Mouse (Mus musculus) brain, embryonic 14.5 days (tissue): ENCODE data around the gene Pdzk1.

Experiments
- CTCF ChIP-seq: fragments of 200-500 bp; IDR thresholded peaks from 2 replicates; pipeline ENCODE4 v1.5.1; 2012; ENCODE audit warnings: inconsistent platforms, mild to moderate bottlenecking, moderate library complexity, borderline replicate concordance; ENCODE audit not compliant: insufficient read depth, insufficient read length; ENCODE audit errors: extremely low read depth
- POLR2A ChIP-seq: fragments of 200-500 bp; IDR thresholded peaks from 2 replicates; pipeline ENCODE4 v1.6.1; 2012; ENCODE audit warnings: mild to moderate bottlenecking, inconsistent platforms, borderline replicate concordance; ENCODE audit not compliant: poor library complexity, insufficient read depth, insufficient read length, severe bottlenecking; ENCODE audit errors: extremely low read depth

DNA sequence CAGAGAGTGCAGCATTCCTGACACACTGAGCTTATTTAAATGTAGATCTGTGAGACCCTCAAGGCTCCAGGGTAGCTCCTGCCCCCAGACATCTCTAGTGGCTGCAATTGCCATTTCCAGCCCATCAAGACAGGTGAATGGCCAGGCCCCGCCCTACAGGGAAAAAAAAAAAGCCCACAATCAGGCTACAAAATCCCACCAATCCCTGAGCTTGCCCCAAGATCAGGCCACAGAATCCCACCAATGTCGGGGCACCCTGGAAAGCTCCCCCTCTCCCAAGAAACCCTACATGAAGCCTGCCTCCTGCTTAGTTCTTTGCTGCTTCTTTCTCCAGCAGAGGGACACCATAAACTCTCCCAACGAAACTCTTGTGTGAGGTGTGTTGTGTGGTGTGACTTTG lies 20.9 kb upstream of the Pdzk1 start:
- TF ChIP-seq CTCF = no peak
- no peak for TF ChIP-seq POLR2A
